Mouse (Mus musculus): ENCODE measurements at regions not wholly inside any gene's neighbourhood (a gene's known extent, or its start where the extent isn't known, plus 50 kb on each side); places are given as distances from the start of the nearest gene placed in this dataset.

- DNase-seq, result peak; percentile 58 to 60
Observed at GRCm38 (mm10) chr7:92984701-92985682, 94.7 kb upstream of the Fam181b start.

GRCm38 (mm10) chr7:92985683-92986070, 94.0 kb upstream of the Fam181b start:
- no peak for DNase-seq

- no peak for DNase-seq
Observed at GRCm38 (mm10) chr7:92998886-92999285, 80.8 kb upstream of the Fam181b start.

- DNase-seq, result peak; percentile 21 to 28
Observed at GRCm38 (mm10) chr7:93006694-93007231, 72.9 kb upstream of the Fam181b start.

GRCm38 (mm10) chr7:93007721-93008120, 71.9 kb upstream of the Fam181b start:
- DNase-seq, result no peak

GRCm38 (mm10) chr7:93019390-93019789, 60.3 kb upstream of the Fam181b start:
- DNase-seq, result no peak

- DNase-seq, result no peak
Observed at GRCm38 (mm10) chr7:93023489-93024130, 56.1 kb upstream of the Fam181b start.

GRCm38 (mm10) chr7:93026231-93026630, 53.4 kb upstream of the Fam181b start:
- DNase-seq, result no peak

Data from cerebellum, adult 18-20 months (tissue).